Mouse (Mus musculus): ENCODE results near the gene Nrip1.

DNA sequence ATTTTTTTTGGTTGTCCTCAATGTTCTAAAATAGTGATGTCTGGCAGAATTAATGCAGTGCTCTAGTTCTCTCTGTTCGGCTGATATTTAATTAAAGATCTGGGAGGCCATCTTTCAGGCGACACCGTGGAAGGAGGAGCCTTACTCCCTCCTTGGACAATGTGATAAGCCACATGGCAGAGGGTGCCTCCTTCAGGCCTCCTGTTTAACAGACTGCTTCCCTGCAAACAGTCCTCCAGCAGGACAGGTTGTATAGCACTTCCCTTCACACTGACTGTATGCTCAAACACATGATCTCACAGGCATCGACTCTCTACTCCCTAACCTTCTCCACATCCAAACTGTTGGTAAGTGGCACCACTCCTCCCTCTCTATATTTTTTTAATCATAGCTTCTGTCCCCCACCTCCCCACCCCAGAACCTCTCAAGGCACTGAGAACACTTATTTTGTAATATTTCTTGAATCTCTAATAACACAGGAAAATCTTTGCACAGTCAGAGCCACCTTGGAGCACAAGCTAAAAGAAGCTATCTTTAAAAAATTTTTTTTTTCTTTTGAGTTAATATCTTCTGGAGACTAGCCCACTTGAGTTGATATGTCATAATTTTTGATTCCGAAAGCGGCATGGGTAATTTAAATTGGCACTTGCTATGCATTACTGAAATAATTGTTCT, 3.4 kb downstream of the Nrip1 start:
- TF ChIP-seq POLR2A (IDR thresholded peaks at IDR 0.05; ENCODE audit: insufficient read depth, low read depth, low read length) (no peak), CTCF (IDR thresholded peaks at IDR 0.05; ENCODE audit: insufficient read depth, low read depth, low read length) (no peak)
